Mouse (Mus musculus): ENCODE results near the gene Rnf213.

- TF ChIP-seq POLR2A (IDR thresholded peaks at IDR 0.05; ENCODE audit: low read depth, low read length) (no peak), CTCF (IDR thresholded peaks at IDR 0.05; ENCODE audit: extremely low read depth, insufficient read length, insufficient replicate concordance, low read depth, low read length) (no peak)
Observed at GRCm38 (mm10) chr11:119344865-119345264, 48.0 kb upstream of the Rnf213 start.

Measured in small intestine, adult 2 months (tissue).